Mouse (Mus musculus) B cell, adult 2 months (primary cell): ENCODE measurements at regions not wholly inside any gene's neighbourhood (a gene's known extent, or its start where the extent isn't known, plus 50 kb on each side); places are given as distances from the start of the nearest gene placed in this dataset.
A peak's percentile ranks its signal among the peaks of the same experiment; 100 is the strongest.

Source experiments
- DNase-seq, 2 experiments: peaks; one replicate each; pipeline ENCODE4 v3.0.0; 2022

- DNase-seq: no peak
Measured at GRCm38 (mm10) chr6:67149425-67149824, 88.6 kb upstream of the Serbp1 start.

DNA sequence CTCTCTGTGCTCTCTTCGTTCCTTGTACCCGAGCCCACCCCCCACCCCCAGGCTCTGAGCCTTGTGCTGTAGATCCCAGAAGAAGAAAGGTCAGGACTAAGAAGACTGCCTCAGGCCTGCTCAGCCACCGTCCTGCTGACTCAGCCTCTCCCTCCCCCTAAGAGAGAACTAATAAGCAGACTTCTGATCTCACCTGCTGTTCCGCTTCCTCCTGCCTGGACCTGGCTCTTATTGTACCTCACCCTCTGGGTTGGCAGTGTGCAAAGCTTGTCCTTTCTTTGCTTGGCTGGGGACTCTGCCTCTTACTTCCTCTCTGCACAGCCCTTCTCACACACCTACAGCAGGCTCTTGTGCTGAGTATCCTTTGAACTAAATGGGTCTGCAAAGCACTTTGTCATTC is 91.3 kb upstream of the Serbp1 start:
- no peak for DNase-seq

- no peak for DNase-seq
Measured at GRCm38 (mm10) chr6:67145969-67146368, 92.0 kb upstream of the Serbp1 start.

DNA sequence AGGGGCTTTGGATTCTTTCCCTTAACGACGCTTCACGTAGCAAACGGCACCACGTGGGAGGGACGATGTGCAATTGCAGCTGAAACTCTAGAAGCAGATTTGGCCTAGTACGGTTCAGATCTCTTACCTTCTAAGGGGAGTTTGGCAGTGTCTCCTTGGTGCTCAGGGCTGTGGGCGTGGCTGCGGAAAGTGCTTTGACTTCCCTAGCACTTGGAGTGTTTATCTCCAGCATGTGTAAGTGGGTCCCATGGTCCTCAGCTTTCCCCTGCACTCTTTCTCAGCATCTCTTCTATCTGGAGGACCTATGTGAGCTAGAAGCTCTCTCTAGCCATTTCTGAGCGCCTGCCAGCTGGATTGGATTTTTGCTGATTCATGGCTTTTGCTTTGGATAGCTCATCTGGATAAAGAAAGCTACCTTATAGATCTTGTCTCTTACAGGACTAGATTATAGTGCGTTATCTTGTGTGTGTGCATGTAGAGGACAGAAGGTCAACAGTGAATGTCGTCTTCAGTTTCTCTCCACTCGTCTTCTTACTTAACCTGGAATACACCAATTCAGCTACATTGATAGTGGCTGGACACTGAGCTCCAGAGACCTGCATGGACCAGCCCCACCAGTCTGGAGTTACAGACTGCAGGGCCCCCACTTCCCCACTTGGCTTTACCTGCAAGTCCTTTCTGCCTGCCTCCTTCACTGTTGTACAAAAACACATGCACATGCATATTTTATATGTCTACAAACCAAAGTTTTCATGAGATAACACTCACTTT is 92.8 kb upstream of the Serbp1 start:
- DNase-seq: no peak

DNA sequence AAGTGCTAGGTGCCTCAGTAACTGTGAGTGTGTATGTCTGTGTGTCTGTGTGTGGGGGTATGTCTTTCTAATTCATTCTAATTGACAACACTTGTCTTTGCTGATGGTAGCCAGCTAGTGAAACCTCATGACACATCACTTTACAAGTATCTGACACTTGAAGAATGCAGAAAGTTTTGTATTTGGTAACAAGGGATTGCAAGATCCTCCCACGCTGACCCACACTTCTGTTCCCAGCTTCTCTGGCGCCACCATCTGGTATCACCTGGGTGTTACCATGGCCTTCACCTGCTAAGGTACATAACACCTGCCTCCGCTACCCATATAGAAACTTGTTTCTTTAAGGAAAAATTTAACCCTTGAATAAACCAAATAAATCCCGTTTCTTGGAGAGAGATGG is 95.8 kb upstream of the Serbp1 start:
- DNase-seq: peak; percentile 77 to 81

- DNase-seq: no peak
Measured at GRCm38 (mm10) chr6:67140645-67141250, 97.2 kb upstream of the Serbp1 start.

DNA sequence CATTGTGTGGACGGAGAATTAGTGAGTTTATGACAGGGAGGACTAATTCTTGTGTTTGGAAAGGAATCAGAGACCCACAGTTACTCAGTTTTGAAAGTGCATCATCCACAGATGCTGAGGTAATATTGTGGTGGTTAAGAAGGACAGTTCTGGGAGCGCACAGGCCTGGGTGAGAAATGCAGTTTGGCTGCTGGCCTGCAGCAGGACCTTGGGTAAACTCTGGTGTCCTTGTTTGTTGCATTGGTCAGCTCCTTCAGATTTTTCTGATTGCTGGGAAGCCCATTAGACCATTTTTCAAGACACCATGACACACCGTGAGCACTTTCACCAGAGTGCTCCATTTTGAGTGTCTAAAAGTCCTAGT is 99.0 kb upstream of the Serbp1 start:
- no peak for DNase-seq

DNA sequence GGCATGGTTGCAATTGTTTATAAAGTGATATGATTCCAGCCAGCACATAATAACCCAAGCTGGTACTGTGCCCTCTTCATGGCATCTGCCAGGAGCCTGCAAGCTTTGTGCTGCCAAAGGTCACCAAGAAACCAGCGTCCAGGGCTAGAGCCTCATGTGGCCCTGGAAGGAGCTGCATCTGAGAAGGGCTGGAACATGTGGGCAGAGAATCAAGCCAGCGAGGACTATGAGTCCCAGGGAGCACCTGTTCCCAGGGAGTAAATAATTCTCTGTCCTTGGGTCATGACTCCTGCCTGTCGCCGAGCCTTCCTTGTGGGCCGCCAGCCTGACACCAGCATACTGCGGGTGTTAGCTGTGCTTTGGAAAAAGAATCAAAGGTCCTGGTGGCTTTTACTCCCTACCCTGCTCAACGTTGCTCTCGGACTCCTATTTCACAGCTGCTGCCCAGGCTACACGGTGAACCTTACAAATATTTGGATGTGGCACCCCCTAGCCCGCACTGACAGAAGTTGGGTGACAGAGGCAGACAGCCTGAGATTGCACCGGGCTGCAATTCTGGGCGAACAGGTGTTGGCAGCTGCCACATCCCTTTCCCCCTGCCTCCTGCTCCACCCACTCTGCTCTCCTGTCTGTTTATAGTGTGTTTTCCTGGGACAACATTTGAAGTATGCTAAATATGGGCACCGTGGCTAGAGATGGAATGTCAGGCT is 99.5 kb upstream of the Serbp1 start:
- DNase-seq: no peak

GRCm38 (mm10) chr6:67137482-67137881 is 100.2 kb upstream of the Gadd45a start:
- no peak for DNase-seq

- DNase-seq: no peak
Measured at GRCm38 (mm10) chr6:67134915-67135314, 97.7 kb upstream of the Gadd45a start.

DNA sequence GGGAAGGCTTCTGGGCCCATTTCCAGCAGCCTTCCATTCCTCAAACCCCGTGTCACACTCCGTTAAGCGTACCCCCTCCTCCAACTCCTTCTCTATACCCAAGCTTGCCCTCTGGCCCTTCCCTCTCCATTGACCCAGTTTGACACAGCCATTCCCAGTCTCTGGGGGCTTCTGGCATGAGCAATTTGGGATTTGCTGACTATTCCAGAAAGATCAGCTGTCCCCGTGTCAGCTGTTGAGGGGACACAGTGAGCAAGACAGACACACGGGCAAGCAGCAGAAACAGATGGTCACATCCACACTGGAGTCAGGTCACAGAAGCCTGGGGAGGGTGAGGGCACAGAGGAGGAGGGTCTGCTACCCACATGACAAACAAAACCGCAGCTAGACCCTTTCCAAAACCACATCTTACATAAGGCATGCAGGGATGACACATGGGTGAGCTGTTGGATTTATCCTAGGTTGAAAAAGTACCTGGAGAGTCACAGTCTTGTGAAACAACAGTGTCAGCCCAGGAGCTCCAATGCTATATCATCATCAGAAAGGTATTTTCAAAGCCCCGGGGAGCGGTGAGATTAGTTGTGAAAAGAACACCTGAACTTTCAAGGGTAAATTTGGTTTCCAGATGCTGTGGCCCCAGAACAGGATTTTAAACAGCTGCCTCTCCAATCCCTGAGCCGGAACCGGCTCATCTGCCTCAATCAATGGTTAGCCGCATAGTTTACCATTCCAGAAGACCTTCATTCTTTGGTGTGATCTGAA is 93.5 kb upstream of the Gadd45a start:
- no peak for DNase-seq

GRCm38 (mm10) chr6:67129626-67130025 is 92.4 kb upstream of the Gadd45a start:
- DNase-seq: no peak

GRCm38 (mm10) chr6:67128503-67129463 is 91.5 kb upstream of the Gadd45a start:
- peak; percentile 15 to 29 for DNase-seq

DNA sequence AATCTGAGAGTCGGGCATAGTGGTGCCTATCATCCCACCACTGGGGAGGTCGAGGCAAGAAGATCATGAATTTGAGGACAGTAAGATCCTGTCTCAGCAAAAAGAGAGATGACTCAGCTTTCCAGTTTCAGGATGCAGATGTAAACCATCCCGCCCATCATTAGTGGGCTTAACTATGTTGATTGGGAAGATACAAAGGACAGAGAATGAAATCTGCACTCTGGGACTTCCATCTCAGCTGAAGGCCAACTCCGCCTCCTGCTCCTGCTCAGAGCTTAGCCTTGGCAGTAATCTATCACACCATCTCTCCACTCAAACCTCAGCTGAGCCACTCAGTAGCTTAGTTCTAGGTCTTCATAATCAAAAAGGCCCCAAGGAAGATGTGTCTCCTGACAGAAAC is 90.5 kb upstream of the Gadd45a start:
- no peak for DNase-seq

GRCm38 (mm10) chr6:67125715-67126312 is 88.6 kb upstream of the Gadd45a start:
- no peak for DNase-seq

GRCm38 (mm10) chr6:67124089-67124488 is 86.8 kb upstream of the Gadd45a start:
- DNase-seq: no peak

DNA sequence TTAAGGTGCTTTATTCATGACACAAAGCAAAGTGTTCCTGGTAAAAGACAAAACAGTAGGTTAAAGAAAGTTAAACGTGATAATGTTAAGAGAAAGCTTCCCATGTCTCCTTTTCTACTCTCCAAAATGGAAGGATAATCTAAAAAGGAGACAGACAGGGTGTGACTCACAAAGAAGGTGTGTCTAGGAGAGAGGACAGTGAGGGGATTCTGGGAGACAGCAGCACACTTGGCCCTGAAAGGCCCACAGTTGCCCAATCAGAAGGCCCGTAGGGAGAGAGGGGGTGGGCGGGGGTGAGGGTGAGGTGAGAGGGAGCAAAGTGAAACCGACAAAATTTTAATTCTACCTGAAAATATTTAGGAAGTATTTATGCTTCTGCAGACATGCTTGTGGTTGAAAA is 85.8 kb upstream of the Gadd45a start:
- no peak for DNase-seq

- DNase-seq: no peak
Measured at GRCm38 (mm10) chr6:67116306-67116705, 79.0 kb upstream of the Gadd45a start.

DNA sequence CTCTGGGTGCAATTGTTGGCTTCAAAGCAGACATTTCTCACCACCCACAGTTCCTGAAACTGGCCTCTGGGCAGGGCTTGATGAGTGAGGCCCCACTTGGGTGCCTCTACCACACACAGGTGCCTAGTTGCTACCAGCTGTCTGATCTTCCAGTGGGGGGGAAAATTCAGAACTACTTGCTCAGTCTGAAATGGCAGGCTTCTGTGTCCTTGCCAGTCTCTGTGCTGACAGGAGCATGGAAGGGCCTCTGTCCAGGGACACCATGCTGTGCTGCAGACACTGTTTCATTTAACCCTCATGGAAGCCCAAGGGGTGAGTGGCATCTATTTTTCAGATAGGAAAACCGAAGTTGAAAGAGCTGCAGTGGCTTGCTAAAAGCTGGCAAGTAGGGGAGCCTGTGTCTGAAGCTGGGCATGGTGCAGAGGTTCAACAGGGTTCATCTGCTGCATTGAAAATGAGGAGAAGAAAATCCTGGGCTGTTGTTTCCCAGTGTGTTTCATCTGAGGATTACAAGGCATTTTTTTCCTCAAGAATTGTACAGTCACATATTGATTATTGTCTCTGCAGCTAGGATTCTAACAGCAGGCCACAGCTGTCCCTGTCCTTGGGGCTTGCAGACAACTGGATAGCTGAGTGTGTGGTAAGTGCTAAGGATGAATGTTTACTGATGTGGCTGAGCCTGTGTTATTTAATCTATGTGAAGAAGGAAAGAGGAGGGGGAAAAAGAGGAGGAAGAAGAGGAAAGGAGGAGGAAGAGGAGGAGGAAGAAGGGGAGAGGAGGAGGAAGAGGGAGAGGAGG is 78.4 kb upstream of the Gadd45a start:
- DNase-seq: no peak

DNA sequence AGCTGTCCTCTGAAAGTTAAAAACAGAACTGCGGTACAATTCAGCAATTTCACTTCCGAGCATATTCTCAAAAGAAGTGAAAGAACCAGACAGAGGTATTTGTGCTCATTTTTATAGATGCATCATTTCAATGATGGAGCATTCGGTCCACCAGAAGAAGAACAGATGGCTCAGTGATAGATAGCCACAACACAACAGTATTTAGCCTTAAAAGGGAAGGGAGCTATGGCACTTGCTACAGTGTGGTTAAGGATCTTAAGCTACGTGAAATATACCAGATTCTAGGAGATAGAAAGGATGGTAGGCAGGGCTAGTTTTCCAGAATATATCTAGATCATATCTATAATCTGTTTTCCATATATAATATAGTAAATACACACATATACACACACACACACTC is 77.5 kb upstream of the Gadd45a start:
- DNase-seq: no peak
